Mouse (Mus musculus): ENCODE data around the gene Cab39.

The Cab39 gene

GRCm38 (mm10) chr1:85793208-85794105 lies at the start of gene Cab39:
Cab39 (plus strand) TSS chr1:85793441.
- DNase-seq: peak; percentile 91

GRCm38 (mm10) chr1:85744539-85744938 lies 48.7 kb upstream of the Cab39 start:
- DNase-seq: no peak

- DNase-seq: no peak
Observed at GRCm38 (mm10) chr1:85746511-85746910, 46.7 kb upstream of the Cab39 start.

DNA sequence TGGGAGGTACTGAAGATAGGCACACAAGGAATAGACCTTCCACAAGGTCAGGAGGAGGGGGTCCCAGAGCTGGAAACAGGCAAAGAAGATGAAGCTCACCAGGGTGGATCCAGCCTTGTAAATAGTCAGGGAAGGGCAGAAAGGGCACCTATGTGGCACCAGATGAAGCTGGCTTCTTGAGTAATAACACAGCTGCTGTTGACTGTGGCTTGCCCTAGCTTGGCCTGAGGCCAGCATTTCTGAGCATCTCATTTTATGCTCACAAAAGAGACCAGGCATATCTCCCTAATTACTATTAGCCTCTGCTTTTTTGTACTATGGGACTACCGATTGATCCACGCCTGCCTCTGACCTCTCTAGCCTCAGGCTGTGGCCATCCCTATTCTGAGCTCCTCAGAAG lies 43.4 kb upstream of the Cab39 start:
- no peak for DNase-seq

GRCm38 (mm10) chr1:85750650-85751049 lies 42.6 kb upstream of the Cab39 start:
- DNase-seq: no peak

DNA sequence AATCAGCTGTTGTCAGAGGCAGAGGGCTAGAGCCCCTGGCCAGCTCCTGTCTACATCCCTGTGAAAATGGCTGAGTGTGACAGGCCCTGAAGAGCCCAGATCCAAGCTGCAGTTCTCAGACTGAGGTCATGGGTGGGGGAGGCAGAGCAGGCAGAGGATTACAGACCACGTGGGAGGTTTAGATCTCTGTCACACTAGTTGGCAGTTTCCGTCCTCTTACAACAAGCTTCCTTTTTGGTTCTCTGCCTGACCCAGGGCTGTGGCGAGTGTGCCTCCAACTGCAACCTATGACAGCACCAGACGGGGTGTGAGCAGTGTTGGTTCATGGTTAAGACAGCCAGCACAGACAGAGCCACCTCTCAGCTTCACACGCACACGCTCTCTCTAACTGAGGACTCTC lies 41.7 kb upstream of the Cab39 start:
- DNase-seq: no peak

DNA sequence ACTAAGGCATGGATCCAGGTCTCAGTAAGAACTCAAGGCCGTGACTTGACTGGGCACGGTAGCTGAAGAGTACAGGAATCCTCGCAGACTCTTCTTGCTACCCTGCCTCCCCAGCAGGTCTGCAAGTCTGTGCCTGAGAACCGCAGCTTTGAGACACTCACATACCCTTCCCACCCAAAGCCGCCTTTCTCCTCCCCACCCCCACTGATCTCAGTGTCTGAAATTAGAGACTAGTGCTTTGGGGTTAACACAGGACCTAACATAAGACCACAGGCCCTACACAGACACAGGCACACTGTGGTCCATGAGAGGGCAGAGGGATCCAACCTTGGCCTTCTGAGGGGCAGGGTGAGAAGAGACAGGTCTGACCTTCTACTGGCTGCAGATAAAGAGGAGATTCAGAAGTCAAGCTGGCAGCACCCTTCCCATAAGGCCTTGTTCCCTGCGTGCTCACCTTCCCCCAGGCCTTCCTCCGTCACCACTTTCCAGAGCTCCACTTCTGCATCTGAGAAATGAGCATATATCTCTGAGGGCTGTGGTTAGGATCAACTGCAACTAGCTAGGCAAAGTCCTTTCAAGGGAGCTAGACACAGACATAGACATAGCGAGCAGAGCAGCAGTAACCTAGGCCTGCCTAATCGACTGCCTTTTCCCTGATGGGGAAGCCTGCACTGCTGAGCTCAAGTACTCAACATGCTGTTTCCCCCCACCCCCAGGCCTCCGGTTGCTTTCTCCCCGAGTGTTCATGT lies 41.1 kb upstream of the Cab39 start:
- DNase-seq: no peak

DNA sequence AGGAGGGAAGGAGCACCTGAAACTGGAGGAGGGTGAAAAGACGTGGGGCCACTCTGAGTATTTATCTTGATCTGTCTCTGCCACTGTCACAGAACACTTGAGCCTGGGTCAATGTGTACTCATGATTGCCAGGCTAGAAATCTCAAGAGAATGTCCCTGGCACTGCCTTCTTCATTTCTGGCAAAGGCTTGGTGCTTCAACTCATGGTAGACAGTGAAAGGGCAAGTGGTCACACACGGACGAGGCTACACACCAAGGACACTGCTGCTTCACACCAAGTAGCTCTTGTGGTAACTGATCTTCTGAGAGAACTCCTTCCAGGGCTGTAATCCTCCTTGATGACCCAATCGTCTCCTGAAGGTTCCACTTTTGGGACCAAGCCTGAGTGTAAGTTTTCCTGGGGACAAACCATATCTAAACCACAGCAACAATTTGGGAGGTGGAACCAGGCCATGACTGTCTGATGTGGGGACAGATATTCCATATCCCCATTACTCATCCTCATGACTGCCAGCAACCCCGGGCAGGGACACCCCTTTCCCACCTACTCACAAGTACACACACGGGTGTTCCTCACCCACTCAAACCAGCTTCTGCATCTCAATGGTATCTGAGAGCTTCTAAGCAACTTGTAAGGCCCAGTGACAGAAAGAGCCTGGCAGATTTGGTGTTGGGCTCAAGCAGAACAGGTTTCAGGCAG lies 35.6 kb upstream of the Cab39 start:
- DNase-seq: no peak

- DNase-seq: no peak
Observed at GRCm38 (mm10) chr1:85758231-85758968, 34.8 kb upstream of the Cab39 start.

- no peak for DNase-seq
Observed at GRCm38 (mm10) chr1:85758969-85759293, 34.3 kb upstream of the Cab39 start.

DNA sequence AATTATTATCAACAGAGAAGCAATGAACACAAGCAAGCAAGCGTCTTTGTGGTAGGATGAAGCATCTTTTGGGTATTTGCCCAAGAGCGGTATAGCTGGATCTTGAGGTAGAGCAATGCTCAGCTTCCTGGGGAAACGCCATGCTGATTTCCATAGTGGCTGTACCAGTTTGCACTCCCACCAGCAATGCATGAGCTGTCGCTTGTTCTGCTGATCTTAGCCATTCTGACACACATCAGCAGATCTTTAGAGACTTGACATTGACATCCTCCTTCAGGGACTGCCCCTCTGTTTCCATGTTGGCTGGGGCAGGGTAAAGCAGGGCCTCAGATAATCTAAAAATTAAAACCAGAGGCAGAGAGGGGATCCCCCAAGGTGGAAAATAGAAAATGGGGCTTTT lies 31.6 kb upstream of the Cab39 start:
- no peak for DNase-seq

DNA sequence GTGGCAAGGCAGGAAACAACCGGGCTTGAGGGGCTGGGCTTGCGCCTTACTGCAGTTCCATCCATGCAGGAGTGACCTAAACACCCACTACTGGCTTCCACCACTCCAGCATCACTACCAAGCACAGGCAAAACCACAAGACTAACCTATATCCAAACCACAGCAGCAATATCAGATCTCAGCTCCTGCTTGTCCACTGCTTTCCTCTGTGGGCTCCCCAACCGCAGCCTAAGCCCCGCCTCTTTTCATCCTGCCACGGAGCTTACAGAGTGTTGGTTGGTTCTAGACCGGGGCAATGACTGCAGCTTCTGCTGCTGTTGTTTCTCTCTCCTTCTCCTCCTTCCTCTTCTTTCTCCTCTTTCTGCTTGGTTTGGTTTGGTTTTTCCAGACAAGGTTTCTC lies 29.9 kb upstream of the Cab39 start:
- no peak for DNase-seq

- no peak for DNase-seq
Observed at GRCm38 (mm10) chr1:85764291-85764690, 28.9 kb upstream of the Cab39 start.

GRCm38 (mm10) chr1:85766120-85766519 lies 27.1 kb upstream of the Cab39 start:
- no peak for DNase-seq

GRCm38 (mm10) chr1:85767754-85768153 lies 25.5 kb upstream of the Cab39 start:
- DNase-seq: no peak

- DNase-seq: no peak
Observed at GRCm38 (mm10) chr1:85771976-85772375, 21.3 kb upstream of the Cab39 start.

- no peak for DNase-seq
Observed at GRCm38 (mm10) chr1:85775136-85775535, 18.1 kb upstream of the Cab39 start.

DNA sequence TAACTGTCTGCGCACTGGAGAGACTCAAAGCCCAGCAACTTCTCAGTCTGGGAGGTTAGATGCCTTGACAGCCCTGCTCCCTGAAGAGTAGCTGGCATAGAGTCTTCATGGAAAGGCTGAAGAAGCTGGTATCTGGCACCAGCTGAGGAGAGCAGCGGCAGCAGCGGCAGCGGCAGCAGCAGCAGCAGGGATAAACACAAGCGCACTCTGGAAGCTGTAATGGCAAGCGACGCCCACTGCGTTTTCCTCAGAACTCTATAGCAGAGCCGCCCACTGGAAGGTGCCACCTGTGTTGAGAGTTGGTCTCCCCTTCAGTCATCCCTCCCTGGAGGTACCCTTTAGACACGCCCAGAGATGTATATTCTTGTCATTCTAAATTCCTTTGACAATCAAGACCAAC lies 17.1 kb upstream of the Cab39 start:
- no peak for DNase-seq

DNA sequence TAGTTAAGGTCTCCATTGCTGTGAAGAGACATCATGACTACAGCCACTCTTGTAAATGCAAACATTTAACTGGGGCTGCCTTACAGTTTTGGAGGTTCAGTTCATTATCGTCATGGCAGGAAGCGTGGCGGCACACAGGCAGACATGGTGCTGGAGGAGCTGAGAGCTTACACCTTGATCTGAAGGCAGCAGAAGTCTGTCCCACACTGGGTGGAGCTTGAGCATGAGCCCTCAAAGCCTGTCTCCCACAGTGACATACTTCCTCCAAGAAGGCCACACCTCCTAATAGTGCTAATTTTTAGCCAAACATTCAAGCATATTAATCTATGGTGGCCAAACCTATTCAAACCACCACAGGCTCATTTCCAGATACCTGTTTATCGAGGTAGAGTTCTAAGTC lies 14.8 kb upstream of the Cab39 start, which contains the start of gene A630001G21Rik:
Gene A630001G21Rik, minus strand, starts transcription at position 208 of the 400 bp plus-strand sequence.
- DNase-seq: no peak

DNA sequence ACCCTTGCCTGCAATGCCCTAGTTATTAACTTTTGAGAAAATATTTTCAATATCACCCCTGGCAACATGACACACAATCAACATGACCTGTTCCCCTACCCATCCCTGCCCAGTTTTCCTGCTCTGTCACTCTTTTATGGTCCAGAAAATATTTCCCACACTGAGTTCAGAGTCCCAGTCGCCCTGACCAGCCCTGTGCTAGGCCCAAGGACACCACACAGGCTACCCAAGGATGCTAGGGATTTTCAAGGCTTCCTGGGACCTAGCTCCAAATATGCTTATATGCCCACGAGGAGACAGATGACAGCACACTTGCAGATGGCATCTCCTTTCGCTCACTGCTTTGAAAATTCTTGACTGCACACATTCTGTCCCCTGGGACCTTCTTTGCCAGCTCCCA lies 14.2 kb upstream of the Cab39 start:
- no peak for DNase-seq

- DNase-seq: no peak
Observed at GRCm38 (mm10) chr1:85779428-85780180, 13.6 kb upstream of the Cab39 start.

DNA sequence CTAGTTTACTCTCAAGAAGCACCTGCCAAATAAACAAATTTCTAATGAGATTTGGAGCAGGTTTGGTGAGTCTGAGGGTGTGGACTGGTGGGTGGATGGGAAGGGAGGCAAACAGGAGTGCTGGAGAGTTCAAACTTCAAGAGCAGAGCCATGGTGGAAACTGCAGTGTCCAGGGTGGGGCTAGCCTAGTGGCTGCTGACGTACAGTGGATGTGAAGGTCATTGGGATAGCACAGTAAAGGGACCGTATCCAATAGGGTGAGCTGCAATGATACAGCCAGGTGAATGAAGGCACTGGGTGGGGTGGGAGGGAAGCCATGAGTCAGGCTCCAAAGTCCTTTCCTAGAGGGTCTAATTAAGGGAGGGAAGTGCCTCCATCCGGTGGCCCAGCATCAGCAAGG lies 2.7 kb upstream of the Cab39 start:
- DNase-seq: no peak
